13 mouse cellular contexts compared by ENCODE assay signal in the genomic region with DNA sequence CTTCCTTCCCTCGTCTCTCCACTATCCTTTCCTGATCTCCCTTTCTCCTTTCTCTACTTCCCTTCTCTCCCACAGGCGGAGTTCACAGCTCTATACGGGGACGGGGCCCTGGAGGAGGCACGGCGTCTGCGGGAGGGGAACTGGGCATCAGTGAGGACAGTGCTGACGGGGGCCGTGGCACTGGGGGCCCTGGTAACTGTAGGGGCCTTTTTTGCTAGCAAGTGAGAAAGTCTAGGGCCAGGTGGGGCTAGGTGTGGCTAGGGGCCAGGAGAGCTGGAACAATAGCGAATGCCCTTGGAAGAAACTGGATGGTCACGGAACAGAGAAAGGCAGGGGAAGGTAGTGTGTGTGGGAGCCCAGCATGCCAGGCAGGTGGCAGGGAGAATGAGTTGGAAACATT. TPM values are rescaled to one million over a fixed set of nuclear protein-coding genes. Genes with fewer than 3 reads are reported as not detected.
DNase-seq lines count a peak whose midpoint lies in the region; ATAC-seq and TF ChIP-seq lines count a peak whose summit lies in the region.
"Had no signal": no experiment of that assay in that cellular context is flagged by ENCODE, and none has a peak within 500 bp of the region (broad histone marks: within the 10 kb centered on the region; RNA-seq: fewer than 3 reads in every experiment).

No protein-coding gene starts in this region.

- H3K36me3 ChIP-seq in heart, embryonic 10.5 days, result peaks cover 27% of the 10 kb centered on the region; the same call in 1 of the 2 replicates
- peaks cover 23% of the 10 kb centered on the region for H3K36me3 ChIP-seq in midbrain, embryonic 13.5 days
- H3K36me3 ChIP-seq in midbrain, postnatal 0 days (ENCODE audit: insufficient read depth, low read length), result 0 out of 2 replicates have a peak, but pooled peaks cover 4% of the 10 kb centered on the region
- H3K36me3 ChIP-seq in stomach, embryonic 16.5 days (ENCODE audit: control insufficient read depth, insufficient read depth, low read length), result peaks cover 7% of the 10 kb centered on the region; the same call in 1 of the 2 replicates

- no peak for TF ChIP-seq CTCF in midbrain, postnatal 0 days (IDR thresholded peaks at IDR 0.05)
- TF ChIP-seq CTCF in embryonic fibroblast, embryonic 13.5 days (IDR thresholded peaks at IDR 0.05; ENCODE audit: borderline replicate concordance, insufficient read depth, low read length), result no peak

- intact Hi-C loops in heart, postnatal 25 days (cut with DNase I), result no loop called here
- intact Hi-C loops in left cerebral cortex, postnatal 25 days (cut with DNase I), result no loop called here

- peaks cover 35% of the 10 kb centered on the region for H3K4me1 ChIP-seq in heart, embryonic 10.5 days
- peaks cover 24% of the 10 kb centered on the region for H3K4me1 ChIP-seq in midbrain, embryonic 13.5 days (replicated peaks)
- H3K4me1 ChIP-seq in midbrain, postnatal 0 days (ENCODE audit: insufficient read depth, low read length), result peaks cover 8% of the 10 kb centered on the region; the same call in 1 of the 2 replicates
- peaks cover 14% of the 10 kb centered on the region for H3K4me1 ChIP-seq in embryonic fibroblast, embryonic 13.5 days (ENCODE audit: control insufficient read depth, insufficient read depth, low read length)
- H3K4me1 ChIP-seq in stomach, embryonic 16.5 days (ENCODE audit: control insufficient read depth, insufficient read depth, low read length), result peaks cover 25% of the 10 kb centered on the region

- no peak for ATAC-seq in midbrain, embryonic 13.5 days
- no peak for ATAC-seq in midbrain, postnatal 0 days (ENCODE audit: low FRiP score)
- ATAC-seq in stomach, embryonic 16.5 days (ENCODE audit: insufficient read depth, low FRiP score), result no peak
- ATAC-seq: Patski had no signal

- peak overlapping the region; percentile 79; the same call in 1 of the 2 replicates for H3K4me2 ChIP-seq in midbrain, embryonic 13.5 days (replicated peaks)
- no peak overlapping the region for H3K4me2 ChIP-seq in midbrain, postnatal 0 days (ENCODE audit: low read depth, low read length, poor library complexity, severe bottlenecking)
- H3K4me2 ChIP-seq in stomach, embryonic 16.5 days (ENCODE audit: low read depth, low read length), result peak overlapping the region; percentile 74; the same call in 1 of the 2 replicates

- no peaks in the 10 kb centered on the region for H3K9me3 ChIP-seq in heart, embryonic 10.5 days
- H3K9me3 ChIP-seq in midbrain, embryonic 13.5 days, result no peaks in the 10 kb centered on the region
- no peaks in the 10 kb centered on the region for H3K9me3 ChIP-seq in midbrain, postnatal 0 days (ENCODE audit: low read length)
- no peaks in the 10 kb centered on the region for H3K9me3 ChIP-seq in stomach, embryonic 16.5 days (replicated peaks; ENCODE audit: control insufficient read depth, low read length)

- peak overlapping the region; percentile 54 for H3K9ac ChIP-seq in midbrain, embryonic 13.5 days (replicated peaks)
- no peak overlapping the region for H3K9ac ChIP-seq in midbrain, postnatal 0 days (replicated peaks; ENCODE audit: low read length, poor library complexity, severe bottlenecking)
- H3K9ac ChIP-seq in stomach, embryonic 16.5 days (ENCODE audit: low read length), result peak overlapping the region; percentile 46; the same call in 1 of the 2 replicates

- no peaks in the 10 kb centered on the region for H3K27me3 ChIP-seq in heart, embryonic 10.5 days (ENCODE audit: insufficient read depth, poor library complexity, severe bottlenecking)
- peaks cover 3% of the 10 kb centered on the region; the same call in 1 of the 2 replicates for H3K27me3 ChIP-seq in midbrain, embryonic 13.5 days
- no peaks in the 10 kb centered on the region for H3K27me3 ChIP-seq in midbrain, postnatal 0 days (ENCODE audit: insufficient read depth, low read length)
- H3K27me3 ChIP-seq in stomach, embryonic 16.5 days (ENCODE audit: control insufficient read depth, insufficient read depth, low read length), result no peaks in the 10 kb centered on the region
- H3K27me3 ChIP-seq: Patski had no signal

- 87% methylated on average over 11 of the region's 11 CpGs for WGBS in heart, embryonic 10.5 days
- 89% methylated on average over 11 of the region's 11 CpGs for WGBS in midbrain, embryonic 13.5 days
- WGBS in midbrain, postnatal 0 days, result 95% methylated on average over 11 of the region's 11 CpGs
- WGBS in stomach, embryonic 16.5 days, result 74% methylated on average over 11 of the region's 11 CpGs

- peak overlapping the region; percentile 29; the same call in 1 of the 2 replicates for H3K27ac ChIP-seq in heart, embryonic 10.5 days
- no peak overlapping the region for H3K27ac ChIP-seq in midbrain, embryonic 13.5 days
- no peak overlapping the region for H3K27ac ChIP-seq in midbrain, postnatal 0 days (ENCODE audit: low read depth, low read length)
- no peak overlapping the region for H3K27ac ChIP-seq in embryonic fibroblast, embryonic 13.5 days (ENCODE audit: insufficient read depth, low read length)
- no peak overlapping the region for H3K27ac ChIP-seq in stomach, embryonic 16.5 days (ENCODE audit: low read length)

- no peak for DNase-seq in heart, embryonic 10.5 days (ENCODE audit: low spot score)
- DNase-seq in heart, postnatal 25 days (ENCODE audit: low spot score), result no peak
- no peak for DNase-seq in midbrain, postnatal 0 days (ENCODE audit: low spot score)
- no peak for DNase-seq in left cerebral cortex, postnatal 25 days (ENCODE audit: low spot score in 2 of 2)
- DNase-seq in cerebellum, adult 18-20 months, result no peak
- DNase-seq: adrenal gland, postnatal 14 days; kidney, adult 18-20 months; liver; lung, postnatal 4 days had no signal

- no peak for TF ChIP-seq POLR2A in embryonic fibroblast, embryonic 13.5 days (IDR thresholded peaks at IDR 0.05; ENCODE audit: low read depth, low read length)

- H3K4me3 ChIP-seq in heart, embryonic 10.5 days, result no peak overlapping the region
- H3K4me3 ChIP-seq in midbrain, embryonic 13.5 days (replicated peaks), result peak overlapping the region; percentile 12; the same call in 1 of the 2 replicates
- no peak overlapping the region for H3K4me3 ChIP-seq in midbrain, postnatal 0 days (ENCODE audit: low read depth, low read length)
- H3K4me3 ChIP-seq in embryonic fibroblast, embryonic 13.5 days (ENCODE audit: insufficient read depth, low read length), result peak overlapping the region; percentile 97; the same call in 1 of the 2 replicates
- H3K4me3 ChIP-seq in stomach, embryonic 16.5 days (replicated peaks; ENCODE audit: low read length), result no peak overlapping the region; the same call in 1 of the 2 replicates

RNA-seq across cellular contexts. Expression of a gene that starts 2.1 kb away (rescaled TPM):
- not detected in 2 replicates for polyA plus RNA-seq in heart, embryonic 10.5 days (2016; fragmentation: Nextera tagmentation; extraction: Ambion mirVana)
- total RNA-seq in heart, postnatal 25 days (2021), result 1 to 10 TPM; 4.5 to 6.8 TPM
- 0.18 TPM in 1 of 2 replicates, not detected in the other for polyA plus RNA-seq in midbrain, embryonic 13.5 days (2015; fragmentation: Nextera tagmentation; extraction: Ambion mirVana)
- 0.82 TPM in 1 of 2 replicates, not detected in the other for total RNA-seq in midbrain, postnatal 0 days (2014; rRNA removed)
- polyA plus RNA-seq in midbrain, postnatal 0 days (2015; fragmentation: Nextera tagmentation; extraction: Ambion mirVana), result 1.4 and 1.6 TPM in 2 replicates
- polyA plus RNA-seq in embryonic fibroblast, embryonic 13.5 days (2011; ENCODE audit: insufficient read length, low read depth, missing spikeins), result not detected in 2 replicates
- polyA plus RNA-seq in stomach, embryonic 16.5 days (2015; fragmentation: Nextera tagmentation; extraction: Ambion mirVana), result 0.12 TPM in 1 of 2 replicates, not detected in the other
- 10 to 100 TPM in 1 of 2 experiments, 1 to 10 TPM in 1; 3.2 to 16.8 TPM for total RNA-seq in left cerebral cortex, postnatal 25 days (2021)

RNA-seq across cellular contexts. Expression of a gene that starts 2.1 kb away (rescaled TPM):
- 2.8 and 3.0 TPM in 2 replicates for polyA plus RNA-seq in heart, embryonic 10.5 days (2016; fragmentation: Nextera tagmentation; extraction: Ambion mirVana)
- 10 to 100 TPM; 39.7 to 40.3 TPM for total RNA-seq in heart, postnatal 25 days (2021)
- 4.4 and 4.9 TPM in 2 replicates for polyA plus RNA-seq in midbrain, embryonic 13.5 days (2015; fragmentation: Nextera tagmentation; extraction: Ambion mirVana)
- total RNA-seq in midbrain, postnatal 0 days (2014; rRNA removed), result 23.1 and 31.2 TPM in 2 replicates
- 2.9 and 3.7 TPM in 2 replicates for polyA plus RNA-seq in midbrain, postnatal 0 days (2015; fragmentation: Nextera tagmentation; extraction: Ambion mirVana)
- polyA plus RNA-seq in embryonic fibroblast, embryonic 13.5 days (2011; ENCODE audit: insufficient read length, low read depth, missing spikeins), result 48.3 and 53.1 TPM in 2 replicates
- 4.0 and 4.2 TPM in 2 replicates for polyA plus RNA-seq in stomach, embryonic 16.5 days (2015; fragmentation: Nextera tagmentation; extraction: Ambion mirVana)
- total RNA-seq in left cerebral cortex, postnatal 25 days (2021), result 100 to 1,000 TPM; 135 to 136 TPM

RNA-seq across cellular contexts. Expression of a gene that starts 7.0 kb away (rescaled TPM):
- polyA plus RNA-seq in heart, embryonic 10.5 days (2016; fragmentation: Nextera tagmentation; extraction: Ambion mirVana), result 89.8 and 162 TPM in 2 replicates
- 10 to 100 TPM; 50.7 to 55.6 TPM for total RNA-seq in heart, postnatal 25 days (2021)
- 178 and 203 TPM in 2 replicates for polyA plus RNA-seq in midbrain, embryonic 13.5 days (2015; fragmentation: Nextera tagmentation; extraction: Ambion mirVana)
- 95.1 and 115 TPM in 2 replicates for total RNA-seq in midbrain, postnatal 0 days (2014; rRNA removed)
- polyA plus RNA-seq in midbrain, postnatal 0 days (2015; fragmentation: Nextera tagmentation; extraction: Ambion mirVana), result 139 and 162 TPM in 2 replicates
- polyA plus RNA-seq in embryonic fibroblast, embryonic 13.5 days (2011; ENCODE audit: insufficient read length, low read depth, missing spikeins), result 168 and 172 TPM in 2 replicates
- 67.8 and 78.6 TPM in 2 replicates for polyA plus RNA-seq in stomach, embryonic 16.5 days (2015; fragmentation: Nextera tagmentation; extraction: Ambion mirVana)
- 100 to 1,000 TPM; 204 to 231 TPM for total RNA-seq in left cerebral cortex, postnatal 25 days (2021)

RNA-seq across cellular contexts. Expression of a gene that starts 8.0 kb away (rescaled TPM):
- 0.98 and 1.00 TPM in 2 replicates for polyA plus RNA-seq in heart, embryonic 10.5 days (2016; fragmentation: Nextera tagmentation; extraction: Ambion mirVana)
- 1 to 10 TPM; 3.0 to 3.6 TPM for total RNA-seq in heart, postnatal 25 days (2021)
- 0.98 and 2.2 TPM in 2 replicates for polyA plus RNA-seq in midbrain, embryonic 13.5 days (2015; fragmentation: Nextera tagmentation; extraction: Ambion mirVana)
- total RNA-seq in midbrain, postnatal 0 days (2014; rRNA removed), result 27.1 and 37.2 TPM in 2 replicates
- polyA plus RNA-seq in midbrain, postnatal 0 days (2015; fragmentation: Nextera tagmentation; extraction: Ambion mirVana), result 2.8 and 4.1 TPM in 2 replicates
- polyA plus RNA-seq in embryonic fibroblast, embryonic 13.5 days (2011; ENCODE audit: insufficient read length, low read depth, missing spikeins), result 8.4 and 10.9 TPM in 2 replicates
- 1.2 TPM in 2 replicates for polyA plus RNA-seq in stomach, embryonic 16.5 days (2015; fragmentation: Nextera tagmentation; extraction: Ambion mirVana)
- 10 to 100 TPM; 13.5 to 16.4 TPM for total RNA-seq in left cerebral cortex, postnatal 25 days (2021)

RNA-seq across cellular contexts. Expression of a gene that starts 14.5 kb away (rescaled TPM):
- polyA plus RNA-seq in heart, embryonic 10.5 days (2016; fragmentation: Nextera tagmentation; extraction: Ambion mirVana), result 10.3 and 11.0 TPM in 2 replicates
- total RNA-seq in heart, postnatal 25 days (2021), result 1 to 10 TPM; 4.7 to 7.3 TPM
- polyA plus RNA-seq in midbrain, embryonic 13.5 days (2015; fragmentation: Nextera tagmentation; extraction: Ambion mirVana), result 11.7 and 13.5 TPM in 2 replicates
- 6.9 and 9.4 TPM in 2 replicates for total RNA-seq in midbrain, postnatal 0 days (2014; rRNA removed)
- polyA plus RNA-seq in midbrain, postnatal 0 days (2015; fragmentation: Nextera tagmentation; extraction: Ambion mirVana), result 8.0 and 9.6 TPM in 2 replicates
- 5.4 and 6.9 TPM in 2 replicates for polyA plus RNA-seq in embryonic fibroblast, embryonic 13.5 days (2011; ENCODE audit: insufficient read length, low read depth, missing spikeins)
- polyA plus RNA-seq in stomach, embryonic 16.5 days (2015; fragmentation: Nextera tagmentation; extraction: Ambion mirVana), result 7.7 and 8.6 TPM in 2 replicates
- total RNA-seq in left cerebral cortex, postnatal 25 days (2021), result 10 to 100 TPM; 17.7 to 23.0 TPM

Comparison
In these comparisons a context has a peak if more than half of its experiments do, and no peak if none do; other contexts are left out.
1. H3K4me3 ChIP-seq: peak in midbrain, embryonic 13.5 days (single experiment) and embryonic fibroblast, embryonic 13.5 days (single experiment); none in heart, embryonic 10.5 days (single experiment), midbrain, postnatal 0 days (single experiment) and stomach, embryonic 16.5 days (single experiment).